Mouse (Mus musculus) kidney, postnatal 25 days (tissue): Measurements from ENCODE around the gene Slc8a2.

Experiments
- DNase-seq, 2 experiments: peaks; one replicate each; pipeline ENCODE4 v3.0.0; 2021; ENCODE audit warnings: mixed read lengths in 2 of 2

The Slc8a2 gene

GRCm38 (mm10) chr7:16129421-16129845 is at the start of gene Slc8a2:
Slc8a2 (plus strand) TSS chr7:16129826.
- peak; percentile 81 to 83 for DNase-seq

- DNase-seq: no peak
Measured at GRCm38 (mm10) chr7:16079947-16080346, 49.7 kb upstream of the Slc8a2 start.

GRCm38 (mm10) chr7:16080581-16080980 is 49.0 kb upstream of the Slc8a2 start:
- no peak for DNase-seq

- DNase-seq: no peak
Measured at GRCm38 (mm10) chr7:16083361-16083760, 46.3 kb upstream of the Slc8a2 start.

GRCm38 (mm10) chr7:16087587-16087986 is 42.0 kb upstream of the Slc8a2 start:
- no peak for DNase-seq

- no peak for DNase-seq
Measured at GRCm38 (mm10) chr7:16094592-16094991, 35.0 kb upstream of the Slc8a2 start.

- peak; percentile 100 for DNase-seq
Measured at GRCm38 (mm10) chr7:16098021-16099017, 31.3 kb upstream of the Slc8a2 start, which contains the start of gene Napa. Napa (plus strand) TSS chr7:16098458.

GRCm38 (mm10) chr7:16099901-16100300 is 29.7 kb upstream of the Slc8a2 start:
- DNase-seq: no peak

GRCm38 (mm10) chr7:16101081-16101480 is 28.5 kb upstream of the Slc8a2 start:
- DNase-seq: no peak

GRCm38 (mm10) chr7:16101726-16102475 is 27.7 kb upstream of the Slc8a2 start:
- DNase-seq: no peak

GRCm38 (mm10) chr7:16102686-16103226 is 26.9 kb upstream of the Slc8a2 start:
- no peak for DNase-seq

GRCm38 (mm10) chr7:16103760-16104159 is 25.9 kb upstream of the Slc8a2 start:
- DNase-seq: no peak

- no peak for DNase-seq
Measured at GRCm38 (mm10) chr7:16104611-16105388, 24.8 kb upstream of the Slc8a2 start.

- DNase-seq: no peak
Measured at GRCm38 (mm10) chr7:16108886-16109542, 20.6 kb upstream of the Slc8a2 start.

- no peak for DNase-seq
Measured at GRCm38 (mm10) chr7:16110158-16110557, 19.5 kb upstream of the Slc8a2 start.

GRCm38 (mm10) chr7:16111284-16112090 is 18.1 kb upstream of the Slc8a2 start:
- no peak for DNase-seq

GRCm38 (mm10) chr7:16116418-16116817 is 13.2 kb upstream of the Slc8a2 start:
- DNase-seq: no peak

GRCm38 (mm10) chr7:16117100-16117499 is 12.5 kb upstream of the Slc8a2 start:
- no peak for DNase-seq

GRCm38 (mm10) chr7:16119569-16120261 is 9.9 kb upstream of the Slc8a2 start, which contains the start of gene Kptn:
Kptn (plus strand) TSS chr7:16119895.
- DNase-seq: peak; percentile 90 to 93

GRCm38 (mm10) chr7:16120262-16120600 is 9.4 kb upstream of the Slc8a2 start:
- no peak for DNase-seq
